Mouse (Mus musculus) MEL-GATA-1-ER (cell line): ENCODE measurements around the gene Dock11.
A peak's percentile ranks its signal among the peaks of the same experiment; 100 is the strongest.

Experiments used
- DNase-seq: peaks from one replicate; pipeline ENCODE4 v3.0.0-alpha.2; 2012; ENCODE audit warnings: low read depth; ENCODE audit errors: extremely low read depth

Gene Dock11

GRCm38 (mm10) chrX:36100883-36101282 lies 212.3 kb downstream of the Dock11 start:
- peak; percentile 47 for DNase-seq

DNA sequence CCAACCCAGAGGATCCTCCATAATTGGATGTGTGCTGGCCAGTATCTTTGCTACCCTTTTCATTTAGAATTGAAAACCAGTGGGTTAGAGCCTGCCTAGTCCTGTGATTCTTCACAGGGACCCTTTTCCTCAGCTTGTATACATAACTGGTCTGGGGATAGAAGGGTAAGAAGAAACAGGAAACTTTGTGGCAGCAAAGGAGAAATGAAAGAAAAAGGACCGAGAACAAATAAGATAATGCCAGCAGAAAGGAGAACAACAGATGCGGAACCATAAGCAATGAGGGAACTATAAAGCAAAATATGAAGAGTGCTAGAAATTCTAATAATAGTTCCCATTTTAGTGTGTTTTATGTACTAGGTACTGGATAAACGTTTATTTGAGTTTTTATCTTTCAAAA lies 212.7 kb downstream of the Dock11 start:
- DNase-seq, result peak; percentile 37

GRCm38 (mm10) chrX:36108601-36109000 lies 220.0 kb downstream of the Dock11 start:
- no peak for DNase-seq

DNA sequence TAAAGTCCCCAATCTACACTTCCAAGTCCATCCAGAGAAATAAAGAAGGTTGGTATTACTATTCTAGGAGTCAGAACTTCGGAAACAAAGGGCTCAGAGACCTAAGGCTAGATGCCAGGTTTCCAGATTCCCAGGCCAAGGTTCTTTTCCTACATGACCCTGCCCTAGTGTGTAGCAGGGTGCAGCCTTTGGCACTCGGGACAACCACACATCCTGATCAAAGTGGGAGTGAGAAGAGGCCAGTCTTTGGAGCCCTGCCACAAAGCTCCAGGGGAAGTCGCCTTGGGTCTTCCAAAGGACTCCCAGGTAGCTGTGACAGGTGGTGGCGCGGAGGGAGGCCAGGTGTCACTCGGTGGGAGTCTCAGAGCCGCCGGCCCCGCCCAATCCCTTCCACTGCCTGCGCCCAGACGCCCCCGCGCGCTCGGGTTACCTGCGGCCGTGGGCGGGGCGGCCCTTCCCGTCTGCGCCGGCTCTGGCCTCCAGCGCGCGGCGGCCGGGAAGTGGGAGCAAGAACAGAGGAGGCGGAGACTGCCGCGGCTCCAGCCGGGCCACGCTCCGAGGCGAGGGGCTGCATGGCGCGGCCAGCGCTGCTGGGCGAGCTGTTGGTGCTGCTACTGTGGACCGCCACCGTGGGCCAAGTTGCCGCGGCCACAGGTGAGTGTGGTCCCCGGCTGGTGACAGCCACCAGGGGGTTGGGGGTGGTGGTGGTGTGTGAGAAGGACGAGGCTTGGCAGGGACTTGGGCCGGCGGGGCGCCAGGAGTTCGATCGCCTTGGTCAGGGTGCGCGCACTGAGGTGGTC lies 223.2 kb downstream of the Dock11 start, which contains the start of gene Il13ra1:
TSS of gene Il13ra1 (plus strand) at position 489 of the 800 bp plus-strand sequence.
- no peak for DNase-seq

DNA sequence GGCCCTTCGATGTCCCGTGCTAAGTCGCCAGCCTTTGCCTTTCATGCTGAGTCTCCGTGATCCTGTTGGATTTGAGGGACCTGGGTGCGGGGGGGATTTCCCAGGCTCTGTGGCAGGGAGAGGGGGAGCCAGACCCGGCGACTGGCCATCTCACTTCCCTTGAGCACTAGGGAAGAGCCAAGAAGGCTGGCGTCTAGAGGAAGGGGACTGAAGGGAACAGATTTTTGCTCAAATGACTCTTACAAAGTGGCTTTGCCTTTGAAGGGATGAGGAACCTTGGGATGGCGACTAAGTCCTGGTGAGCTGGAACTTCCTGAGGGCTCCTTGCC lies 223.8 kb downstream of the Dock11 start:
- DNase-seq, result no peak

- no peak for DNase-seq
Measured at GRCm38 (mm10) chrX:36115171-36115570, 226.5 kb downstream of the Dock11 start.
